Mouse (Mus musculus) cerebellum, adult 2 months (tissue): ENCODE results near the gene Nifk. TPM values are rescaled to one million over a fixed set of nuclear protein-coding genes. Genes with fewer than 3 reads are reported as not detected.

Experiments
- DNase-seq, 2 experiments: peaks; one replicate each; pipeline ENCODE4 v3.0.0; 2021
- H3K27ac ChIP-seq: fragments of 200-500 bp; 2 replicates; pipeline ENCODE4 v1.5.1; 2012; ENCODE audit warnings: low read length, control low read depth, inconsistent platforms; ENCODE audit not compliant: insufficient read depth
- H3K27me3 ChIP-seq: fragments of 200-500 bp; 2 replicates; pipeline ENCODE4 v1.6.1; 2012; ENCODE audit warnings: inconsistent platforms, mild to moderate bottlenecking, low read length, moderate library complexity; ENCODE audit not compliant: control insufficient read depth, insufficient read depth
- H3K4me1 ChIP-seq: fragments of 200-500 bp; 2 replicates; pipeline ENCODE4 v1.6.1; 2011; ENCODE audit warnings: low read length; ENCODE audit not compliant: control insufficient read depth, insufficient read depth
- H3K4me3 ChIP-seq: fragments of 200-500 bp; replicated peaks from 2 replicates; pipeline ENCODE3; 2011; ENCODE audit warnings: mild to moderate bottlenecking, low read depth, low read length, control low read depth; ENCODE audit not compliant: insufficient read depth
- CTCF ChIP-seq: fragments of 200-500 bp; IDR thresholded peaks from 2 replicates; pipeline ENCODE4 v1.5.1; 2011; ENCODE audit warnings: low read depth, mild to moderate bottlenecking, control low read depth, low read length, moderate library complexity, borderline replicate concordance; ENCODE audit not compliant: insufficient read depth
- POLR2A ChIP-seq: fragments of 200-500 bp; IDR thresholded peaks from 2 replicates; pipeline ENCODE4 v1.6.1; 2011; ENCODE audit warnings: low read length, control low read depth, borderline replicate concordance; ENCODE audit not compliant: insufficient read depth
- WGBS: fragments of 180-500 bp; shearing (Covaris S2); methylation state at CpG from one replicate; pipeline ENCODE4 v1.1.7; 2018; 5-methylcytosine and 5-hydroxymethylcytosine counted together
- polyA plus RNA-seq: library from polyadenylated mRNA; depleted of rRNA; stranded (reverse); fragments of >200 nt; gene quantifications from 2 replicates; pipeline ENCODE4 v1.2.3, GENCODE M21; 2012; rRNA removed

Nifk gene
- polyA plus RNA-seq, 1 experiment: 23.0 TPM

GRCm38 (mm10) chr1:118359071-118359761 lies 37.6 kb downstream of the Nifk start:
- Histone ChIP-seq H3K4me1 (peaks cover 6% of the 10 kb centered on the region), H3K4me3 (no peak overlapping the region), H3K27me3 (no peaks in the 10 kb centered on the region), H3K27ac (peak overlapping the region; percentile 50; the same call in 1 of the 2 replicates)
- TF ChIP-seq CTCF (no peak), POLR2A (no peak)
- 8% methylated on average over 6 of the region's 6 CpGs for WGBS
- DNase-seq: peak; percentile 14 to 23

GRCm38 (mm10) chr1:118367970-118368369 lies 46.3 kb downstream of the Nifk start:
- Histone ChIP-seq H3K27ac (no peak overlapping the region), H3K27me3 (no peaks in the 10 kb centered on the region), H3K4me3 (no peak overlapping the region), H3K4me1 (no peaks in the 10 kb centered on the region)
- peak in 1 of 2 experiments; percentile 9 for DNase-seq
- 94% methylated on average over 1 of the region's 1 CpGs for WGBS
- TF ChIP-seq CTCF: no peak
- no peak for TF ChIP-seq POLR2A

GRCm38 (mm10) chr1:118368721-118369461 lies 47.3 kb downstream of the Nifk start:
- DNase-seq: no peak
- no peak for TF ChIP-seq POLR2A
- TF ChIP-seq CTCF: no peak
- H3K27me3 ChIP-seq: no peaks in the 10 kb centered on the region
- 76% methylated on average over 3 of the region's 3 CpGs for whole genome bisulfite sequencing
- H3K4me1 ChIP-seq: no peaks in the 10 kb centered on the region
- H3K4me3 ChIP-seq: no peak overlapping the region
- no peak overlapping the region for H3K27ac ChIP-seq

- Histone ChIP-seq H3K27ac (no peak overlapping the region), H3K27me3 (no peaks in the 10 kb centered on the region), H3K4me3 (no peak overlapping the region), H3K4me1 (no peaks in the 10 kb centered on the region)
- no peak for DNase-seq
- TF ChIP-seq CTCF (no peak), POLR2A (no peak)
- 78% methylated on average over 5 of the region's 5 CpGs for WGBS
These were observed 56.1 kb downstream of the Nifk start for GRCm38 (mm10) chr1:118377784-118378183.

- Histone ChIP-seq H3K27ac (no peak overlapping the region), H3K4me1 (no peaks in the 10 kb centered on the region), H3K4me3 (no peak overlapping the region), H3K27me3 (no peaks in the 10 kb centered on the region)
- WGBS: 76% methylated on average over 8 of the region's 8 CpGs
- no peak for TF ChIP-seq CTCF
- TF ChIP-seq POLR2A: no peak
- no peak for DNase-seq
These were observed 58.6 kb downstream of the Nifk start for GRCm38 (mm10) chr1:118380105-118380786.

Other genes with a start within 250 kb of the Nifk start
- not detected in 2 replicates for gene Gm29106, start 145.3 kb upstream of the Nifk start, polyA plus RNA-seq
- 105 and 111 TPM in 2 replicates for gene Tsn, start 10.1 kb upstream of the Nifk start, polyA plus RNA-seq
- gene Clasp1, start 67.2 kb downstream of the Nifk start, polyA plus RNA-seq: 63.3 and 63.7 TPM in 2 replicates